Mouse (Mus musculus): ENCODE data around the gene Gm10320. TPM values are rescaled to one million over a fixed set of nuclear protein-coding genes. Genes with fewer than 3 reads are reported as not detected.

Gm10320 gene
- 0.81 and 1.4 TPM in 2 replicates for polyA plus RNA-seq (2012; rRNA removed)

DNA sequence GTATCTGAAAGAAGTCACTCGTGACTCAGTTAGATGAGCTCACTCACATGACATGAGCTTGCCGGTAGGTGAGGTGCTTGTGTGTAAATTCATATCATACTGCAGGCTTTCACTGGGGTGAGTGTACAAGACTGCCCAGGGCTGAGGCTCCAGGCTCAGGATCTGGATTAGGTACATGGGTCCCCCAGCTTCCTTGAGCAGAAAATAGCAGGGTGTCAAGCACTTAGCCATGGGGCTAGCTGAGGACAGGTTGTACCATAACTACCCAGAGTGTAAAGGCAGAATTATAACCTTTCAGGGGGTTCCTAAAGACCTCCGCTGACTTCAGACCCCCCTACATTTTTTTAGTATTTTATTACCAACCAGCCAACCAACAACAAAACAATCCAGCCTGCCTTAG, at the start of gene Gm10320:
Gene Gm10320, minus strand, starts transcription at position 93 of the 400 bp plus-strand sequence.

Other genes starting within 250 kb of the Gm10320 start
- 5.7 and 7.2 TPM in 2 replicates for gene Utp15, start 229.0 kb downstream of the Gm10320 start, polyA plus RNA-seq (2012; rRNA removed)
- gene Ankra2, start 228.9 kb downstream of the Gm10320 start, polyA plus RNA-seq (2012; rRNA removed) = 10.1 and 10.7 TPM in 2 replicates
- gene Gm21976, start 212.1 kb downstream of the Gm10320 start, polyA plus RNA-seq (2012; rRNA removed) = not detected in 2 replicates
- gene Btf3, start 175.0 kb downstream of the Gm10320 start, polyA plus RNA-seq (2012; rRNA removed) = 351 and 379 TPM in 2 replicates
- gene Foxd1, start 137.8 kb downstream of the Gm10320 start, polyA plus RNA-seq (2012; rRNA removed) = not detected in 2 replicates
- not detected in 2 replicates for gene Tmem174, start 145.4 kb upstream of the Gm10320 start, polyA plus RNA-seq (2012; rRNA removed)
- 0.06 and 0.07 TPM in 2 replicates for gene Tmem171, start 202.8 kb upstream of the Gm10320 start, polyA plus RNA-seq (2012; rRNA removed)

Measured in liver, embryonic 14 days (tissue).